Mouse (Mus musculus) MEL (cell line): Measurements from ENCODE around the gene Per2.

Experiments
- CTCF ChIP-seq, 3 experiments: IDR thresholded peaks in 2 of 3; conservative IDR thresholded peaks in 1 of 3; 2 replicates each; pipeline ENCODE4 v1.5.1; 2011 to 2012; ENCODE audit warnings: low read length in 3 of 3, low read depth in 2 of 3, mild to moderate bottlenecking in 2 of 3, improper control_type of control experiment in 1 of 3, inconsistent platforms in 1 of 3, mixed read lengths in 1 of 3, moderate library complexity in 1 of 3; ENCODE audit not compliant: control insufficient read depth in 1 of 3, insufficient read depth in 1 of 3, poor library complexity in 1 of 3, severe bottlenecking in 1 of 3
- E2F4 ChIP-seq: IDR thresholded peaks from 2 replicates; pipeline ENCODE4 v1.6.1; 2011; ENCODE audit warnings: low read depth, low read length, improper control_type of control experiment, borderline replicate concordance
- EP300 ChIP-seq, 2 experiments: IDR thresholded peaks; 2 replicates each; pipeline ENCODE4 v1.6.1; 2011; ENCODE audit warnings: improper control_type of control experiment in 2 of 2, low read length in 2 of 2, low read depth in 1 of 2, mild to moderate bottlenecking in 1 of 2
- MAX ChIP-seq: IDR thresholded peaks from 2 replicates; pipeline ENCODE4 v1.6.1; 2011; ENCODE audit warnings: low read length, improper control_type of control experiment
- MAZ ChIP-seq: IDR thresholded peaks from 2 replicates; pipeline ENCODE4 v1.6.1; 2012; ENCODE audit warnings: low read depth, mild to moderate bottlenecking, inconsistent platforms, low read length, improper control_type of control experiment
- MEF2A ChIP-seq: IDR thresholded peaks from 2 replicates; pipeline ENCODE4 v1.6.1; 2014; ENCODE audit warnings: low read depth, mild to moderate bottlenecking, inconsistent platforms, low read length, improper control_type of control experiment; ENCODE audit not compliant: poor library complexity, insufficient replicate concordance, severe bottlenecking; ENCODE audit errors: extremely low read depth
- POLR2A ChIP-seq, 2 experiments: IDR thresholded peaks; 2 replicates each; pipeline ENCODE4 v1.6.1; 2011 to 2012; ENCODE audit warnings: low read length in 2 of 2, mild to moderate bottlenecking in 2 of 2, control low read depth in 1 of 2, improper control_type of control experiment in 1 of 2, low read depth in 1 of 2, moderate library complexity in 1 of 2; ENCODE audit not compliant: control insufficient read depth in 1 of 2, insufficient read depth in 1 of 2, poor library complexity in 1 of 2
- ZC3H11A ChIP-seq: IDR thresholded peaks from 2 replicates; pipeline ENCODE4 v1.6.1; 2012; ENCODE audit warnings: low read depth, mild to moderate bottlenecking, inconsistent platforms, low read length, improper control_type of control experiment

GRCm38 (mm10) chr1:91369408-91369807 is 89.7 kb downstream of the Per2 start:
- TF ChIP-seq EP300 (IDR thresholded peaks at IDR 0.05; ENCODE audit: low read depth in 1 of 2, low read length in 2 of 2) (no peak), CTCF (IDR thresholded peaks at IDR 0.05 in 2 of 3, conservative IDR thresholded peaks at IDR 0.05 in 1 of 3; ENCODE audit: control insufficient read depth in 1 of 3, insufficient read depth in 1 of 3, low read depth in 2 of 3, low read length in 3 of 3, poor library complexity in 1 of 3, severe bottlenecking in 1 of 3) (no peak), MAX (no peak), MAZ (no peak), MEF2A (no peak), POLR2A (IDR thresholded peaks at IDR 0.05; ENCODE audit: control insufficient read depth in 1 of 2, insufficient read depth in 1 of 2, low read depth in 1 of 2, low read length in 2 of 2, poor library complexity in 1 of 2) (no peak), ZC3H11A (no peak), E2F4 (no peak)
